Mouse (Mus musculus) urinary bladder, postnatal 4 days (tissue): Measurements from ENCODE around the gene Dzank1.

Source experiments
- DNase-seq, 2 experiments: peaks; one replicate each; pipeline ENCODE4 v3.0.0; 2021 to 2022; ENCODE audit warnings: low spot score in 2 of 2

Dzank1 gene

GRCm38 (mm10) chr2:144526981-144527820, at the start of gene Dzank1, which contains the start of gene Polr3f:
Gene Dzank1, minus strand, starts transcription at chr2:144527414.
Gene Polr3f, plus strand, starts transcription at chr2:144527718.
- DNase-seq, result peak; percentile 93 to 94

DNA sequence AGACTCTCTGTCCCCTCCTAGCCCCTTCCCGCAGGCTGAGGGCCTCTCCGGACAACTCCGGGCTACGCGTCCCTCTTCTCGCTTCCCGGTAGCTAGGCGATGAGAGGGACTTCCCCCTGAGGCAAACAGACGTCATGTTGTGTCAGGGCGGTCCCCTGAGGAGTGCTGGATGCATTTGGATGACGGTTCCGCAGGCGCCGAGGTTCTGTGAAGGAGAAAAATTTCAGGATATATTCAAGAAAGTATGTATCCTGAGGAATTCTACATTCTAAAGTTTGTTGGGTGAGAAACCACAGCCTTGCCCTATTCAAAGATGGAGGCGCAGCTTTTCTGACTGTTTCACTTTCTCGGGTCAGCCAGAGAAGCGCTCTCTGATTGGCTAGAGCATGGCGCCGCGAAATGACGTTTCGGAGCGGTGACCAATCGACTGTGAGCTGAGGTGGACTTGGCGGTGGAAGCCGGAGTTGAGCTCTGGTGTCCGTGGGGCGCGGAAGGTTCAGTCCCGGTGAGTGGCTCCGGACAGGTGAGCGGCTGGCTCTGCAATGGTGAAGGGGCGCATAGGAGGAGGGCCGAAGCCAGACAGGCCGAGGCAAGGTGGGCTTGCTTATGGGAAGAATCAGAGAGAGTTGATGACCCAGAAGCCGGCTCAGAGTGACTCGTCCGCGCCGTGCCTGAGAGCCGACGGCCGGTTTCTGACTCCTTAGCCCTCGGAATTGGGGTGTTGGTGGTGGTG, 28.8 kb upstream of the Dzank1 start, which contains the start of gene Sec23b:
Sec23b (plus strand) TSS at position 410 of the 733 bp plus-strand sequence.
- DNase-seq, result peak; percentile 94 to 97

- DNase-seq, result no peak
These were observed 28.1 kb upstream of the Dzank1 start for GRCm38 (mm10) chr2:144555286-144555819.

DNA sequence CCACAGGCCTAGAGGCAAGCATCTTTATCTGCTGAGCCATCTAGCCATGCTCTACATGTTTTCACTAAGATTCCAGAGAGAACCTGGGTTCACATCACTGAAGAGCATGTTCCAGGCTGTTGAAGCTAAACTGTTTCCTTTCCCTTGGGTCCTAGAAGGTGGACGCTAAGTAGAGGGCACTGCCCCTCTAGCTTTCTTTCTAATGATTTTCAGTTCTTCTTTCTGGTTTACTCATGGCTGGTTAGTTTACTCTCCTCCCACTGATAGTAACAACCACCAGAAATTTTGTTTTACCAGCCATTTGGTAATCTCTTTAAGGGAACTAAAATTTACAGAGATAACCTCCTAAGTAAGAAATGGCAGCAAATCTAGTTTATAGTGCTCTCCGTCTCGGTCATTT, 26.7 kb upstream of the Dzank1 start:
- DNase-seq, result no peak

- DNase-seq, result peak; percentile 54 to 60
These were observed 23.3 kb upstream of the Dzank1 start, which contains the start of gene Rbbp9 for GRCm38 (mm10) chr2:144550529-144550928. Gene Rbbp9, minus strand, starts transcription at chr2:144550869.

GRCm38 (mm10) chr2:144547559-144547958, 20.3 kb upstream of the Dzank1 start:
- no peak for DNase-seq

DNA sequence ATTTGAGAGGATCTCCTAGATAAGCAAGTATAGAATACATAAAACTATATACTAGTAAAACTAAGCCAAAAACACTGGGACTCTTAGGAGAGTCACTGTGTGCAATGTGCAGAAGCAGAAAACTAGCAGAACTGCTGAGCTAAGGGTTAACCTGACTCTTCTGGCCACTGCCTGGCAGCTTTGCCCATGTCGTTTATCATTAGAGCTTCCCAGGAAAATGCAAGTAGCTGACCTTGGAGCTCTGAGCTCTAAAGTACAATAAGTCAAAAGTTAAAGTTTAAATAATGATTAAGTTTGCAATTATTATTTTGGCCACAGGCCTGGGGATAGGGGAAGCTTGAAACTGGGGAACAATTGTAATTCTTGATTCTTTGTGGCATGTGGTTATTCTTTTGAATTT, 18.3 kb upstream of the Dzank1 start:
- DNase-seq, result no peak

DNA sequence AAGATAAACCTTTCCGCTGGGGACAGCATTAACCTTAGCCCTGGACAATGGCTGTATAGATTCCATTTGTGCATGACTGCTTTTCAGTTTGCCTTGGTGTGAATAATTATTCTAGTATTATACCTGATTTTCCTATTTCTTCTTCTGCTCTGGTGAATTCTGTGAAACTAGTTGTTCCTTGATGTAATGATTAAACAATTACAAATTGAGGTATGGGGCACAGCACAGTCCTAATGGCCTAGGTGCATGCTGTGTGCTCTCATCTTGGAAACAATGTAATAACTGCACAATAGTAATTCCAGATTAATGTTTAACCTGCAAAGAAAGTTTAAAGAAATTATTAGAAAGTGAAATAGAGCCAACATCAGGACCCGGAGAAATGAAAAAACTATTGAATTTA, 17.8 kb upstream of the Dzank1 start:
- no peak for DNase-seq

GRCm38 (mm10) chr2:144544630-144545029, 17.4 kb upstream of the Dzank1 start:
- DNase-seq, result no peak

DNA sequence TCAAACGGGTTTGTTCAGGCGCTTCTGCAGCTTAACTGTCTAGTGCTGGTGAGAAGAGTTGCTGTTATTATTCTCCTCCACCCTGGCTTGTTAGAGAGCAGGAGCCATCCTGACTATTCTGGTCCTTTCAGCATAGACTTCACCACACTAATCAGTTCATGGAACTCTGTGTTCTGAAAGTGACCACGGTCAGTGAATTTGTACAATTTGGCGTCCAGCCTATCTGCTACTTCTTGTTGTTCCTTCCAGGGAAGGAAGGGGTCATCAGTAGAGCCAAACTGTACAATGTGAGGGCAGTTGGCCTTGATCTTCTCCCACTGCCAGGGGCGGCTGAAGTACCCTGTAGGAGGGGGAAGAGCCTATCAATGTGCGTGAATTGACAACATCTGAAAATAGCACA, 16.5 kb upstream of the Dzank1 start:
- no peak for DNase-seq

DNA sequence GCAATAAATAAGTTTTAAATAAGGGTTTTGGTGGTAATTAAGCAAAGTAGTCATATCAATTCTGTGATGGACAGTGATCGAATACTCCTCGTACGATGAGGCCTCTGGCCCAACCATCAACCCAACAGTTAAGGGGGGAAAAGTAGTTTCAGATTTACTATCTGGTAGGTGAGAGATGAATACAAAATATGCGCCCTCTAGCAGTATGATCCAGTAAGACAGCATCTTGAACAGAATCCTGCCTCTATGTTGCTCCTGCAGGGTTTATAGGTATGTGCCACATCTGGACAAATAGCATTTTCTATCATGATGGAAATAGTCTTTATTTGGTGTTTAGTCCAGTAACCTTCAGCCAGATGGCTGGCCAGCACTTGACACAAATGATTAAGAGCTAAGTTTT, 14.0 kb upstream of the Dzank1 start:
- no peak for DNase-seq

DNA sequence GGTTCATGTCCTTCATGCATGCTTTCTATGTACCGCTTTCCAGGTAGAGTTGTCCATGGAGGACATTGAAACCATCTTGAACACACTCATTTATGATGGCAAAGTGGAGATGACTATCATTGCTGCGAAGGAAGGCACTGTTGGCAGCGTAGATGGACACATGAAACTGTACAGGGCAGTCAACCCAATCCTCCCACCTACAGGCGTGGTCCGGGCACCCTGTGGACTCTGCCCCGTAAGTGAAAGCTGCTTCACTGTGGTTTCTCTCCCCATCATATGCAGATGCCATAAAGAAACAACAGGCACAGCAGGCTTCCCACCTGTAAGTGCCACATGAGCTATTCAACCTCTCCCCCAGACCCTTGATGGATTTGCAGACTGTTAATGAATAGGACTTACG, 9.9 kb upstream of the Dzank1 start:
- DNase-seq, result no peak

DNA sequence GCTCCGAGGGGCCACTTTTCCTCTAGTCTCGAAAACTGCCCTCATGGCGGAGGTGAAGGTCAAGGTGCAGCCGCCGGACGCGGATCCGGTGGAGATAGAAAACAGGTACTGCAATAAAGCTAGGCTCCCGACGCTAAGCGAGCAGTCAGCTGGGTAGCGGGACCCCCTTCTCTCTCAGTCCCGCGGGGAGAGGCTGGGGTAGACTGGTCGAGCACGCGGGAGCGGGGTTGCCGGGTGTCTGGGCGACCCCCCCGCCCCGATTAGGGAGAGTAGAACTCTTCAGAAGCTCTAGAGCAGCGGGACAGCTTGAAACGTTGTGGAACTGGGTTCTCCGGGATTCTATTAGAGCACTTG, 584 bp upstream of the Dzank1 start:
- no peak for DNase-seq

DNA sequence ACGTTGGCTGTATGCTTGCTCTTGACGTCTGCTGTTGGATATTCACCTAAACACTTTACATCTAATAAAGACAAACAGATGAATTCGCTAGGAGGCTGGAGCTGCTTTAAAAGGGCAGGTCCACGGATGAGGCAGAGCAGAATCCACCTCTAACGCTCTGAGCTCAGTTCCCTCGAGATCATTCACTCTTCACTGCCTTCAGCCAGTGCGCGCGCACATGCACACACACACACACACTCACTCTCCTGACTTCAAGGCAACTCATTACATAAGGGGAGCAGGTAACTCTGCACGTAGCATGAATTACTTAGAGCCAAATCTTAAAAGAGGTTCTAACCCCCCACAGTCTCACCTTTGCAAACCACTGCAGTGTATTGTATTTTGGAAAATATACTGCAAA, 1.4 kb downstream of the Dzank1 start:
- no peak for DNase-seq

GRCm38 (mm10) chr2:144519772-144520171, 7.4 kb downstream of the Dzank1 start:
- no peak for DNase-seq

- no peak for DNase-seq
These were observed 12.6 kb downstream of the Dzank1 start for GRCm38 (mm10) chr2:144514619-144515018.

DNA sequence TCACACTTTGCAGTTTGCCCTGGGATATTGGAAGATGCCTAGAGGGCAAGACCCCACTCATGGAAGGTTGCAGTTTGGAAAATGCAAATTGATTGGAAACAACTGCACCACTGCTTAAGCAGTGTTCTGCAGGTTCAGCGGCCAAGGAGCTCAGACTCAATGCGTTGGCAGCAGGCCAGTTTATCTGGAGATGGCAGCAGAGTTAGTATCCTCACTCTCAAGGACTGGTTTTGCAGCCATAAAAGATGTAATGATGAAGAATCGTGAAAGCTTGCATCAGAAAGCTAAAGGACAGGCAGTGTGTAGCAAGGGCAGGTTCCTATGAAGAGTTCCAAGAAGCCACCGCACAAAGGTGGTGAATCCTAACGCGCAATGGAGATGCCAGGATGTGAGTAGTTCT, 25.1 kb downstream of the Dzank1 start:
- DNase-seq, result no peak

GRCm38 (mm10) chr2:144489342-144489741, 37.9 kb downstream of the Dzank1 start:
- no peak for DNase-seq

- DNase-seq, result no peak
These were observed 39.7 kb downstream of the Dzank1 start for GRCm38 (mm10) chr2:144487476-144487875.

GRCm38 (mm10) chr2:144485439-144485838, 41.8 kb downstream of the Dzank1 start:
- DNase-seq, result no peak

- DNase-seq, result no peak
These were observed 43.1 kb downstream of the Dzank1 start for GRCm38 (mm10) chr2:144484084-144484483.

GRCm38 (mm10) chr2:144479421-144479820, 47.8 kb downstream of the Dzank1 start:
- no peak for DNase-seq

GRCm38 (mm10) chr2:144467203-144467602, 60.0 kb downstream of the Dzank1 start:
- no peak for DNase-seq
